Mouse (Mus musculus): ENCODE measurements at regions not wholly inside any gene's neighbourhood (a gene's known extent, or its start where the extent isn't known, plus 50 kb on each side); places are given as distances from the start of the nearest gene placed in this dataset.
"Not testable (repeated sequence)": the region's sequence is repeated elsewhere in the genome, so short reads cannot be mapped to it uniquely, and the experiment has no call there.

DNA sequence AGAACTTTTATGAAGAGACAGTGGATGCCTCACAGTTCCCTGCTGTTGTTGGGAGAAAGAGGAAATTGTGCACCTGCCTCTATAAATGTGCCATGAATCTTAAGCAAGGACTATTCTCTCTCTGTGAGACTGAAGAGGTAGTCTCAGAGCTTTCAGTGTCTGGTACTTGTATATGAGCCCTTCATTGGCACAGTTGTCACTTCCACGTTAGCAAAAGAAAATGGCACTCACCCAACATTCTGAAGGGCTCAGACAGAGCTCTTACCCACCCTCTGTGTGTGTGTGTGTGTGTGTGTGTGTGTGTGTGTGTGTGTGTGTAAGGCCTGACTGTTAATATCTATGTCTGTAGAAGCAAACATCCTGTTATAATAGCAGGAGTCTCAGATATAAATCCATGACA, 75.6 kb upstream of the Lhfpl3 start:
- DNase-seq (ENCODE audit: low read depth, low spot score), result peak; percentile 7

DNA sequence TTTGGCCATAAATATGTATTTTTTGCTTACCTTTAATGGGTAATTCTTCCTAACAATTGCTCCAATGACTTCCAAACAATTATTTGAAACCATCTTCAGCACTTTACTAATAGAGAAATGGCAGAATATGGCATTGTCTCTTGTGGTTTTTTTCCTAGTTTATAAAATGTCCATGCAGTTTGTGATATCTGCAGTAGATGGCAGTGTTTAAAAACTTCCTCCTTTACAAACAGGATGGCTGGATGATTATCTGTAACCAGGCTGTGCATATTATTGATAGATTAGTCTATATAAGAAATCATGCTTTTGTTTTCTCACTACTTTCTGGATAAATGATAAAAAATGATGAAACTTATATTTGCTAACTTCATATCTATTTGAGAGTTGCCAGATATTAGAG, 91.0 kb upstream of the Orc5 start:
- peak; percentile 35 for DNase-seq (ENCODE audit: low read depth, low spot score)

DNA sequence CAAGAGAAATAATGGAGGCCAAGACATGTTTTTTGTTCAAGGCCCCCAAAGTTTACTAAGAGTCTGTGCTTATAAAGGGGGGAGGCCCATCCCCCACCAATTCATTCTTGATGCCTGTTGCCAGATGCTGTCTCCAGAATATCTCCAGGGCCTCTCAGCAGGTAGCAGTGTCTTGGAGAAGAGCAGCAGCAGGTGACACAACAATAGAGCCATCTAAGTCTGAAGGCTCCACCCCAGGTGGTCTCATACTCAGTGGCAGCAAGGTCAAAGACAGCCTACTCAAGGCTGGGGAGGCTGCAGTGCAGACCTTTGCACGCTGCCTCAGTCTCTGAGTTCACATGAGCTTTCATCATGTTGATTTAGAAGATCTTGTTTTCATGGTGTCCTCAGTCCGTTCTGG, 66.8 kb upstream of the Orc5 start:
- not testable (repeated sequence) for DNase-seq (ENCODE audit: low read depth, low spot score)

All from brain, adult 2 months (tissue).